Mouse (Mus musculus): ENCODE results near the gene Aplp2.

DNA sequence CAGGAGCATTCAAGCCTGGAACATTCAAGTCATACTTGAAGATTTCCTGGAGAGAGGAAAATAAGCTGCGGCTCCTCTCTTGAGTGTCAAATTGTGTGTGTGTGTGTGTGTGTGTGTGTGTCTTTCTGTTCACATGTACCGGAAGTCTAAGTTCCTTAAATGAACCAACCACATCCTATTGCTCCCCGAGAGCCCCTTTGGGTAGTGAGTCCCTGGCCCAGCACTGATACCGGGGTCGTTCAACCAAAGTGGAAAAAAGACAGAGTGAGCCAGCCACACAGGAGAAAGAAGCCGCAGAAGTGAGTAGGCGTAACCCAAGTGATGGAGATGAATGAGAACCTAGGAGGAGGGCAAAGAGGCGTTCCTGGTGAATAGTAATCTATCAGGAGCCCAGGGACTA is 81.7 kb downstream of the Aplp2 start:
- no peak for TF ChIP-seq CTCF (IDR thresholded peaks at IDR 0.05)
- TF ChIP-seq EP300 (IDR thresholded peaks at IDR 0.05): no peak

Data from lung, postnatal 0 days (tissue).